Mouse (Mus musculus) cerebellum, adult 9-10 months (tissue): ENCODE data around the gene Sema3a.
A peak's percentile ranks its signal among the peaks of the same experiment; 100 is the strongest.
"Not testable (repeated sequence)": the region's sequence is repeated elsewhere in the genome, so short reads cannot be mapped to it uniquely, and the experiment has no call there.

Experiments
- DNase-seq: peaks from one replicate; pipeline ENCODE4 v3.0.0; 2022

The Sema3a gene

GRCm38 (mm10) chr5:13573867-13574266, 448.7 kb downstream of the Sema3a start:
- DNase-seq, result no peak

GRCm38 (mm10) chr5:13579123-13579522, 453.9 kb downstream of the Sema3a start:
- DNase-seq, result no peak

GRCm38 (mm10) chr5:13585559-13586207, 460.5 kb downstream of the Sema3a start:
- peak; percentile 9 for DNase-seq

GRCm38 (mm10) chr5:13594422-13594821, 469.2 kb downstream of the Sema3a start:
- no peak for DNase-seq

GRCm38 (mm10) chr5:13611631-13612030, 486.4 kb downstream of the Sema3a start:
- DNase-seq, result no peak

GRCm38 (mm10) chr5:13612088-13612487, 486.9 kb downstream of the Sema3a start:
- DNase-seq, result no peak

- not testable (repeated sequence) for DNase-seq
These were observed 489.4 kb downstream of the Sema3a start for GRCm38 (mm10) chr5:13614575-13614974.

GRCm38 (mm10) chr5:13615907-13616306, 490.7 kb downstream of the Sema3a start:
- no peak for DNase-seq

- no peak for DNase-seq
These were observed 497.4 kb downstream of the Sema3a start for GRCm38 (mm10) chr5:13622578-13622977.

- DNase-seq, result no peak
These were observed 499.5 kb downstream of the Sema3a start for GRCm38 (mm10) chr5:13624754-13625153.

- no peak for DNase-seq
These were observed 500.9 kb downstream of the Sema3a start for GRCm38 (mm10) chr5:13626093-13626492.

GRCm38 (mm10) chr5:13628606-13629311, 503.5 kb downstream of the Sema3a start:
- DNase-seq, result peak; percentile 71

- DNase-seq, result no peak
These were observed 504.7 kb downstream of the Sema3a start for GRCm38 (mm10) chr5:13629916-13630315.

- DNase-seq, result peak; percentile 10
These were observed 505.5 kb downstream of the Sema3a start for GRCm38 (mm10) chr5:13630692-13631091.

- no peak for DNase-seq
These were observed 511.0 kb downstream of the Sema3a start for GRCm38 (mm10) chr5:13636237-13636636.
